Mouse (Mus musculus) left cerebral cortex, postnatal 36 days (tissue): ENCODE data around the gene Itga2b. TPM values are rescaled to one million over a fixed set of nuclear protein-coding genes. Genes with fewer than 3 reads are reported as not detected.

Experiments
- DNase-seq, 2 experiments: peaks; one replicate each; pipeline ENCODE4 v3.0.0; 2021 to 2022; ENCODE audit warnings: low spot score in 2 of 2, mixed read lengths in 1 of 2
- intact Hi-C: fragments of 180-260 bp; cut with DNase I; formaldehyde crosslinking; loops from one replicate; pipeline ENCODE4 v1.15.1; 2025
- total RNA-seq, 2 experiments: library from RNA; stranded (reverse); gene quantifications; 2 replicates each; pipeline ENCODE4 v1.2.3; 2021

Itga2b gene
- total RNA-seq, 2 experiments from 2014 or later = 2.5 to 2.7 TPM

DNA sequence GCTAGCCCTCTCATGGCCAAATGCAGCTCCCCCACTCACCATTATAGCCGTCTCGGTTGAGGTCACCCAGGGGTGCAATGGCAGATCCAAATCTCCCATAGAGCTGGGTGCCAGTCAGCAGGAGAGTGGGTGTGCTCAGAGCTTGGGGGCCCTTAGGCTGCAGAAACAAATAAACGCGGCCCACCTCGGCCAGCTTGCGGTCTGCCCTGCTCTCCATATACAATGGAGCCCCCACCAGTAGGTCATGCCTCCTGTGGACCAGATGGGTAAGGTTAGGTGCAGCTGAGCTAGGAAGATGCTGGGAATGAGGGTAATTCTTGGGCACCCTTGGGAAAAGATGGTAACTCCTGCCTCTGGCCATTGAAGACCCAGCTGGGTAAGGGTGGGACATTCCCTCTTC, 5.0 kb downstream of the Itga2b start:
- intact Hi-C loops = no loop called here
- DNase-seq = no peak

DNA sequence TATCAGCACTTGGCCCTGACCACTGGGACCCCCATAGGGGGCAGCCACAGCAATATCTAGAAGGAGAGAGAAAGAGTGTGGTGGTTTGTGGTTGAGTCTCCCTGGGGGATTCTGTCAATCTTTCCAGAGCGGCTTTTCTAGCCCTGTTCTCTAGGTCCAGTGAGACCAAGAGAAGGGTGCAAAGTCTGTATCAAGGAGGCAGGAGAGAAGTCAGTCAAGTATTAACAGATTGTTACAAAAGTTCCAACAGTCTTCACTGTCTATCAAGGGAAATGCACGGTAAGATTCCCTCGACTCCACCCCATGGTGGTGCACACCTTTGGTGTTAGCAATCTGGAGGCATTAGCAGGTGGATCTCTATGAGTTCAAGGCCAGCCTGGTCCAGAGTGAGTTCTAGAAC, 8.2 kb downstream of the Itga2b start:
- intact Hi-C loops = no loop called here
- no peak for DNase-seq

- intact Hi-C loops = no loop called here
- DNase-seq = no peak
Measured at GRCm38 (mm10) chr11:102460541-102460940, 9.4 kb downstream of the Itga2b start.

DNA sequence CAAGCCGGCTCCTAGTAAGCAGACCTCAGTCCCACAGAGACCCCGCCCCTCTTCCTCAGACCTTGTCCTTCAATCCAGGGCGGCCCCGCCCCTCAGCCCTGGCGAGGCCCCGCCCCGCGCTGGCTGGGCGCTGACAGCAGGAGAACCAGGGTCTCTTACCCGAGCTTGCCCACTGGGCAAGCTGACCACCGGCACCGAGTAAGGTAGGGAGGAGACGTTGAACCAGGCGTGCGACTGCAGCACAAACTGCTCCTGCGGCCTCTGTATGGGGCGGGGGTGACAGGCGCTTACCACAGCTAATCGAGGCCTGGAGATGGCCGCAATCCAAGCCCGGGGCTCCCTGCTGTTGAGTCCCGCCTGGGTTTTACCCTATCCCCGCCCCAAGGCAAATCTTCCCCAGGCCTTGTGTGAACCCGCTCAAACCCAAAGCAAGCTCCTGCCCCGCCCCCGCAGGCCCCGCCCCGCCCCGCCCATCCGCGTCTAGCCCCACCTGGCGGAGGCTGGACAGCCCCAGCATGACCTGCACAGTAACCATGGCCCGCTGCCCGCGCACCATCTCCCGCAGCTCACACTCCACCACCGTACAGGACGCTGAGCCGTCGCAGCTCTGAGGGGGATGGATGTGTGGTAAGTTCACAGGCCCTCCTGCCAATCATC, 14.1 kb downstream of the Itga2b start:
- intact Hi-C loops = no loop called here

DNA sequence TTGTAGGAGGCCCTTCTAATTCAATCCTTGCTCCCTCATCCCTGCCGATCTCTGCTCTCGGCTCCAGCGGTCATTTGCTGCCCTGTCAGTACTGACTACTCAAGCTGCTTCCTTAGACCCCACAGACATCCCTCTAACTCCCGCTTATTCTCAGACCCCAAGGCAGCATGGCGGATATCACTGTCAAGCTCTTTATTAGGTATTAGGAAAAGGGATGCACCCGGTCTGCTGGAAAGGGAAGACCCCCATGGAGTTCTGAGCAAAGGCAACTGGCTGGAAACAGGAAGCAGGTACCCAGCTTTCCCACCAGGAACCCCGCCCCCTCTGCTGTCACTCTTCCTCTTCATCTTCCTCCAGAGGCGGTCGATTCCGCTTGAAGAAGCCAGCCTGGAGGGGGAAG, 16.8 kb downstream of the Itga2b start:
- DNase-seq = no peak
- intact Hi-C loops = no loop called here

More for the DNA sequence above, 14.1 kb downstream of the Itga2b start:
- DNase-seq = peak; percentile 32 to 49

GRCm38 (mm10) chr11:102449043-102450008, 20.6 kb downstream of the Itga2b start:
- DNase-seq = no peak
- intact Hi-C loops = no loop called here

DNA sequence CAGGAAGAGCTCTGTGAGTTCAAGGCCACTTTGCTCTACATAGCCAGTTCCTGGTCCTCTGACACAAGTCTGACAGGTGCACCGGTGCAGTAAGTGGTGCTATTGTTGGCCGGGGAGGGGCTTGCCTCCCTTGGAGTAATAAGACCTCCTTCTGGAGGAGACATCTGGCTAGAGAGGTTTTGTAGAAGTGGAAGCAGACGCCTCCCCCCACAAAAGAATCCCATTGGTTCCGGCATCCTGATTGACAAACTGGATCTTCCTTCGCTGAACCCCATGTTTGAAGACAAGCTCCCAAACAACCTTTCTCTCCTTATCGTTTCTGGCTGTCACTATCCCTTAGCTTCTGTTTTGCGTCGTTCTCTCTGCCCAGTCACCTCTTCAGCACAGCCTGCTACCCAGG, 21.6 kb downstream of the Itga2b start:
- intact Hi-C loops = no loop called here
- peak; percentile 49 to 59 for DNase-seq

GRCm38 (mm10) chr11:102447497-102447896, 22.4 kb downstream of the Itga2b start, which contains the start of gene Fam171a2:
Gene Fam171a2 (minus strand): TSS chr11:102447682.
- intact Hi-C loops = no loop called here

DNA sequence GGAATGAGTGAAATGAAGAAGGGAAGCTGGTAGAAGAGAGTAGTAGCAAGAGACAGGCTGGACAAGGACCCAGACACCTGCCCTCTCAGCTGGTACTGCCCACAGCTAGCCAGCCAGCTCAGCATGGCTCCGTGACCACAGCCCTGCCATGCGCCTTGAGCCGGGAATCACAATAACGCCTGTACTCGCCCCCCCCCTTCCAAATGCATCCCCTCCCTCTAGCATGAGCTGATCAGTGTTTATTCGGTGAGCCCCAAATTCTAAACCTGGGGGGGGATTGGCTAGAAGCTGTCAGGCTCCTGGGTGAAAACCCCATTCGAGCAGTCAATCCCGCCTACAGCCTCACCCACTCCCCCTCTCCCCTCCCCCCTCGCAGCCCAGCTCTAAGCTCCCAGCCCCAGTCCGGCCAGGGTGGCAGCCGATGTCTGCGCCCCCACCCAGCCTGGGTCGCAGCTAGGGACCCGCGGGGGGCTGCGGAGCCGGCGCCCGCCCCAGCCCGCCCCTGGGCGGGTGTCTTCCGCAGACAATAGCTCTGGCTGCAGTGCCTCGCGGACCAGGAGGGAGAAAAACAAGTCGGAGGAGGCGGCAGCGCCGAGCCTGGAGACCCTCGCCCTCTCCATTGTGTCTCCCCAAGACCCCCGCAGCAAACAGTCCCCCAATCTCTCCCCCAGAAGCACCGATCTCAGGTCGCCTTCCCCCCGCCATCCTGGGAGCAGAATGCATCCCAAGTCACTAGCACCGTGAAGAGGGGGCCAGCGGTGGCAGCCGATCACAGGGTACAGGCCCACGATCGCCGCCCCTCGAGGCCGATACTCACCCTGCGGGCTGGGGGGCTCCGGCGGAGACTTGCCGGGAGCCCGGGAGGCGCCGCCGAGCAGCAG, 23.1 kb downstream of the Itga2b start:
- DNase-seq = peak in 1 of 2 experiments; percentile 50
- intact Hi-C loops = no loop called here

More at GRCm38 (mm10) chr11:102447497-102447896, 22.4 kb downstream of the Itga2b start, which contains the start of gene Fam171a2:
- peak; percentile 79 to 85 for DNase-seq

DNA sequence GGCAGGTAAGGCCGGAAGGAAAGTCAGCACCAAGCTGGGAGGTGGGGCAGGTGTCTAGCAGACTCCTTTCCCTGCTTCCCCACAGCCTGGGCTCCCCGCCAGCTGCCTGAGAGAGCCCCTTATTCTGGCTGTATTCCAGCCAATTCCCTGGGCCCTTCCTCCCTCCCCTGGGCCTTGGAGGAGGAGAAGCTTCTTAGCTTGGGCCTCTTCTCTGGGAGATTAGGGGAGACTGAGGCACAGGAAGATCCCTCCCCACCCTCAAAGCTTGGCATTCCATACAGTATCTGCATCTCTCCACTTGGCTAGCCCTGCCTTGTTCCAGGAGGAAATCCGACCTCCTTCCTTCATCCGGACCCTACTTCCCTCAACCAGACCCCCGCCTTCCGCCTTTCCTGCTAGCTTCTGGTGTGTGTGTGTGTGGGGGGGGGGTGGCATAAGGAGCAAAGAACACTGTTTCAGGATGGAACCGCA, 24.0 kb downstream of the Itga2b start:
- peak in 1 of 2 experiments; percentile 56 for DNase-seq
- intact Hi-C loops = no loop called here

DNA sequence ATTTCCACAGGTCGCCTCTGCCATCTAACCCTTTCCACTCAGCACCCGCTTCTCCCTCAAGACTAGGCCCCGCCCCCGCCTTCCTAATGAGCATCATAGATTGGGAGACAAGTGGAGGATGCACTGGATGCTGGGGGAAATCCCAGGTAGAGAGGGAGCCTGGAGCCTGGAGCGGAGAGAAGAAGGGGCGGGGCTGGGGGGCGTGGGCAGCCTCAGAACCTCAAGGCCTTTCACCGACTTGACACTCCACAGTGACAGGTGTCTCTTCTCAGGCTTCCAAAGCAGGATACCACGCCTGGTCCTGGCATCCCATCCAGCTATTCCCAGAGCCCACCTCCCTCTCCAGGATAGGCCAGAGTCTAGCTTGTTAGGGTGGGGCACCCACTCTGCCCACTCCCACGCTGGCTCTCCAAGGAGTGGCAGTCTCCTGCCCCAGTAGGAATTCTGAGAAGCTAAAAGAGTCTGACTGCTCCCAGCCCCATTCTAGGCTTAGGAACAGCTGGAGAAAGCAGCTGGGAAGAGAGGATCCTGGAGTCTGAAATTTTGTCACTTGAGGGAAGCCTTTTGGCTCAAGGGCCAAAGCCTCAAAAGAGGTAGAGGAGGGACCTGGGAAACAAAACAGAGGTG, 24.5 kb downstream of the Itga2b start:
- intact Hi-C loops = no loop called here
- DNase-seq = peak; percentile 48 to 49

DNA sequence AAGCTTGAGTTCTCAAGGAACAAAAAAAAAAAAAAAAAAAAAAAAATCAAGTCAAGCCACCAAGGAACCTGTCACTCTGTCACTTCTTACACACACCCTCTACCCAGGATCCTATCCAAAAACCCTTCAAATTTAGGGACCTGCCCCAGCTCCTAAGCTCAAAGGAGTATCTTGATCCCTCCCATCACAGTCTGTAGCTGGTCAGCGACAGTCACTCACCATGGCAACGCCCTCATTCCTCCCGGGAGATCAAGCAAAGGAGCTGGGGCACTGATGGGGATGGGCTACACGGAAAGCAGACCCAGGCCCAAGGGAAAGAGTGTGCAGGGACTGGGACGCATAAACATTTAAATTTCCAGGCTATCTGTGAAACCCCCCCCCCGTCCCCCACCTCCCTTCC, 25.1 kb downstream of the Itga2b start:
- DNase-seq = no peak
- intact Hi-C loops = no loop called here

DNA sequence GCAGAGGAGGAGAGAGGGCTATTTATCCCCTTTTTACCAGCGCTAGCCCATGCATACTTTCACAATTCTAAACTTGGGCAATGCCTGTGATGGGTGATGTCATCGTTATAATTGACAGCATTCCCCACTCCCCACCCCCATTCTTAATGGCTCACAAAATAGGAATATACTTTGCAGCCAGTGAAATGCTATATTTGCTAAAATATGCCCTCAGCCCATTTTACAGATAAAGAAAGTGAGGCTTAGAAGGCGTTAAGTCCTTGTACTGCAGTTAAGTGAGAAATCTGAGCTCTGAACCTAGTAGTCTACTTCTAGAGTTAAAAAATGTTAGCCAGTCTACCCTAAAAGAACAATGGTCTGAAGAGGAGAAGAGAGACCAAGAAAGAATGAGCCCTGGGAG, 25.6 kb downstream of the Itga2b start:
- no peak for DNase-seq
- intact Hi-C loops = no loop called here

DNA sequence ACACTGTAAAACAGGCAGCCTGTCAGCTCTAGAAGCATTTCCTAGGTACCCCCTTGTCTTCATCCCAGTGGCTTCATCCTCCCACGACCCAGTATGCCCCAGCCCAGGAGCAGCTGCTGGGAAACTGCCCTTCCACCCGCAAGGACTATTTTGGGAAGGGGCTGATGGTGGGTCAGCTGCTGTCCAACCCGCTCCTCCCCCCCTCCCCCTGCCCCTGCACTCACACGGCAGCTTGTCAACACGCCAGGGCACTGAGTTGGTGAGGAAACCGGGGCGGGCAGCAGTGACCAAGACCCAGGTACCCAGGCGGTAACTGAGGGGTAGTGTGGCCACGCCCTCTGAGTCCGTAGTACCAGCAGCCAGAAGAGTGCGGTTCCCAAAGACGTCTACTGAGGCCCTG, 26.2 kb downstream of the Itga2b start:
- intact Hi-C loops = no loop called here
- no peak for DNase-seq

DNA sequence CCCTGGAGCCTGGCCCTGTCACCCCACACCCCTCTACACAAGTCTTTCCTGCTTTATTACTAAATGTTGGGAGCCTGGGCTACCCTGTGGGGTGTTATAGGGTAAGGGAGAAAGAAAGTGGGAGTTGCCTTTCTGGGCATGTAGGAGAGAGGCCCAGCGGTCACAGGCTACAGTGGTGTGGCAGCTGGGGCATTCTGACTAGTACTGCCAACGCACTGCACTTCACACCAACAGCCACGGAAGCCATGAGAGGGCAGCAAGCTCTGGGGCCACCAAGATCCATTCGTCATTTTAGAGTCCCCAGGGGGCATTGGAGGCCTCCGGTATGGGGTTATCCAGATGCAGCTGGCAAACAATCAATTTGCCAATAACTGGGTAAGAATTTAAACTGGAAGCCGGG, 27.8 kb downstream of the Itga2b start:
- intact Hi-C loops = no loop called here

DNA sequence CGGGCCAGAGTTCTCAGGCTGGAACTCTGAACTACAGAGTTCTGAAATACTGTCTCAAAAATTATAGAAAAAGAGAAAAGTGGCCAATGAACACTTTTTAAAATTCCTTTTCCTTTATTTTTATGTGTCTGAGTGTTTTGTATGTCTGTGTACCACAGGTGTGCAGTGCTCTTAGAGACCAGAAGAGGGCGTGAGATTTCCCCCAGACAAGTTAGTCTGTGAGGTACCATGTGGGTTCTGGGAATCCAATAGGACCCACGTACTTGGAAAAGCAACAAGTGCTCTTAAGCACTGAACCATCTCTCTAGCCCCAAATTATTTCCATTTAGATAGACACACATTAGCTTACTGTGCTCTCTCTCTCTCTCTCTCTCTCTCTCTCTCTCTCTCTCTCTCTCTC, 28.5 kb downstream of the Itga2b start:
- no peak for DNase-seq
- intact Hi-C loops = no loop called here

More for the DNA sequence above, 27.8 kb downstream of the Itga2b start:
- DNase-seq = no peak

DNA sequence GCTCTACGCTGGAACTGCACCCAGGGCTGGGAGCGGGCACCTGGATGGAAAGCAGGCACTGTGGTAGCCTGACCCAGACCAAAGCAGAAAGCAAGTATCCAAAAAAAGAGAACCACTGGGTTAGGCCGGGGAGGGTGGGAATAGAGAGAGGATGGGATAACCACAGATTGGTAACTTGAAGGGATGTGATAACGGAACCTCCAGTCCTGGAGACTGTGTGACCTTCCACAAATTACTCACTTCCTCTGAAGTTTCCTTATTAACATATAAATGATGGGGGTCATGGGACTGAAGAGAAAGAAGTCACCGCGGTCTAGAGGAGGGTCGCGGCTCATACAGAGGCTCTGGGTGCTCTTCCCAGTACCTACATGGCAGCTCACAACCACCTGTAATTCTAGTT, 29.7 kb downstream of the Itga2b start:
- intact Hi-C loops = no loop called here

GRCm38 (mm10) chr11:102439093-102440082, 30.5 kb downstream of the Itga2b start:
- intact Hi-C loops = loop anchor here (5.0 kb wide), 1 partner anchor 42 kb away; no protein-coding TSS in a partner anchor
- no peak for DNase-seq

More for the DNA sequence above, 29.7 kb downstream of the Itga2b start:
- no peak for DNase-seq
